Mouse (Mus musculus): ENCODE data around the gene Abcc8. TPM values are rescaled to one million over a fixed set of nuclear protein-coding genes. Genes with fewer than 3 reads are reported as not detected.

Gene Abcc8
- polyA plus RNA-seq, 1 experiment from 2014 or later, result 2.5 TPM

DNA sequence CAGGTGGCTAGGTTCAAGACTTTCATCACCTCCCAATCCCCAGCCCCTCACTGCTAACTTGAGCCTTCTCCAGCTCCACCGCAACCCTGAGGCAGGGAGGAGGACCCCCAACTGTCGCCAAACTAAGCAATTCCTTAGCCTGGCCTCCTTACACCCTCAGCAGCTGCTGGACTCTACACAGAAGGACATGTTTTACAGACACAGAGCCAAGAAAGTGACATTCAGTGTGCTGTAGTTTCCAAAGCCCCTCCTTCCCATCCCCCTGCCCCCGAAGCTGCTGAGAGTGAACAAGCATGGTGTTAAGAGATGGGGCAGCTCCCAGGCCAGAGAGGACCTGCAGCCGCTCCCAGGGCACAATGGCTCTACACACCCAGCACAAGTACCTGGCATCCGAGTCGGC is 55.4 kb downstream of the Abcc8 start:
- no peaks in the 10 kb centered on the region for H3K36me3 ChIP-seq (ENCODE audit: control insufficient read depth, insufficient read depth, low read length)
- no peak overlapping the region for H3K4me2 ChIP-seq (ENCODE audit: low read depth, low read length)
- ATAC-seq (ENCODE audit: low read depth), result 0 out of 2 replicates have a peak, but pooled peaks have one; percentile 24
- no peak overlapping the region for H3K27ac ChIP-seq (ENCODE audit: low read length)
- no peaks in the 10 kb centered on the region for H3K9me3 ChIP-seq (ENCODE audit: control insufficient read depth, low read length)
- WGBS, result 44% methylated on average over 6 of the region's 6 CpGs
- H3K4me1 ChIP-seq (replicated peaks; ENCODE audit: control insufficient read depth, insufficient read depth, low read length), result peaks cover 11% of the 10 kb centered on the region
- H3K4me3 ChIP-seq (ENCODE audit: low read length), result no peak overlapping the region
- H3K9ac ChIP-seq (ENCODE audit: low read length), result no peak overlapping the region
- peaks cover 10% of the 10 kb centered on the region; the same call in 1 of the 2 replicates for H3K27me3 ChIP-seq (ENCODE audit: control insufficient read depth, insufficient read depth, low read depth, low read length)

DNA sequence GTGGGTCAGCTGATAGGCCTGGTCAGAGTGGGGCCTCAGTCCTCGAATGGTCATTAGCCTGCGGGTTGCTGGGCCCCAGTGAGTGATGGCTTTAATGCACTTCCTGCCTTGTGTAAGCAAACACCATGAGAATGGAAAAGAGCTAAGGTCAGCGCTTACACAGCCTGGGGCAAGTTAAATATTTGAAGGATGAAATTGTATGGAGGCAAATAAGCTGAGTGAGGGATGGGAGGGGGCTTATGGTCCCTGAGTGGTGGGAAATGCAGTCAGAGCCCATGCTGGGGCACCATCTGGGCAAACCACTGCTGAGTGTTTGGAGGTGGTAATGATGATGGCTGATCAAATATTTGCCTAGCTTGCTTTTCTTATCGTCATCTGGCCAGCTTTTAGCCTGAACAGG is 56.9 kb downstream of the Abcc8 start:
- H3K27me3 ChIP-seq (ENCODE audit: control insufficient read depth, insufficient read depth, low read depth, low read length), result peaks cover 10% of the 10 kb centered on the region; the same call in 1 of the 2 replicates
- no peaks in the 10 kb centered on the region for H3K36me3 ChIP-seq (ENCODE audit: control insufficient read depth, insufficient read depth, low read length)
- H3K4me1 ChIP-seq (replicated peaks; ENCODE audit: control insufficient read depth, insufficient read depth, low read length), result peaks cover 11% of the 10 kb centered on the region
- no peak overlapping the region for H3K9ac ChIP-seq (ENCODE audit: low read length)
- H3K4me3 ChIP-seq (ENCODE audit: low read length), result no peak overlapping the region
- ATAC-seq (ENCODE audit: low read depth), result peak; percentile 86
- no peaks in the 10 kb centered on the region for H3K9me3 ChIP-seq (ENCODE audit: control insufficient read depth, low read length)
- H3K27ac ChIP-seq (ENCODE audit: low read length), result no peak overlapping the region
- no peak overlapping the region for H3K4me2 ChIP-seq (ENCODE audit: low read depth, low read length)
- 4% methylated on average over 4 of the region's 4 CpGs for WGBS

DNA sequence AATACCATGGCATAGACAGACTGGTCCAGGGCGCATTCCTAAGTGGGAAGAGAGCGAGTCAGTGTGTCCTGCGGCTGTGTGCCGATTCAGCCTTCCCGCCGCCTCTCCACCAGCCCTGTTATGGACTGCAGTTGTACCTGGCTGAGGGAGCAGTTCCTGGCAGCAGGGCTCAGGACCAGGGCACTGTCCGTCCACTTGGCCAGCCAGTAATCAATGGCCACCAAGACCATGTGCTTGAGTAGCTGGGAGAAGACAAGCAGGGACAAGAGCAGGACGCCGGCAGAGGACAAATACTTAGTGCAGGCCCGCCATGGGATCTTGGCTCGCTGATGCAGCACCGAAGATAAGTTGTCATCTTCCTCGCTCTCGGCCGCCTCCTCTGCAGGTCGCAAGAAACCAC is 62.8 kb downstream of the Abcc8 start:
- Histone ChIP-seq H3K9me3 (ENCODE audit: control insufficient read depth, low read length) (no peaks in the 10 kb centered on the region; the same call in 1 of the 2 replicates), H3K36me3 (ENCODE audit: control insufficient read depth, insufficient read depth, low read length) (no peaks in the 10 kb centered on the region), H3K4me1 (replicated peaks; ENCODE audit: control insufficient read depth, insufficient read depth, low read length) (no peaks in the 10 kb centered on the region; the same call in none of the 2 replicates), H3K9ac (ENCODE audit: low read length) (no peak overlapping the region), H3K27me3 (ENCODE audit: control insufficient read depth, insufficient read depth, low read depth, low read length) (peaks cover 9% of the 10 kb centered on the region; the same call in 1 of the 2 replicates), H3K4me3 (ENCODE audit: low read length) (no peak overlapping the region), H3K27ac (ENCODE audit: low read length) (no peak overlapping the region), H3K4me2 (ENCODE audit: low read depth, low read length) (no peak overlapping the region)
- no peak for ATAC-seq (ENCODE audit: low read depth)
- 87% methylated on average over 16 of the region's 16 CpGs for WGBS

DNA sequence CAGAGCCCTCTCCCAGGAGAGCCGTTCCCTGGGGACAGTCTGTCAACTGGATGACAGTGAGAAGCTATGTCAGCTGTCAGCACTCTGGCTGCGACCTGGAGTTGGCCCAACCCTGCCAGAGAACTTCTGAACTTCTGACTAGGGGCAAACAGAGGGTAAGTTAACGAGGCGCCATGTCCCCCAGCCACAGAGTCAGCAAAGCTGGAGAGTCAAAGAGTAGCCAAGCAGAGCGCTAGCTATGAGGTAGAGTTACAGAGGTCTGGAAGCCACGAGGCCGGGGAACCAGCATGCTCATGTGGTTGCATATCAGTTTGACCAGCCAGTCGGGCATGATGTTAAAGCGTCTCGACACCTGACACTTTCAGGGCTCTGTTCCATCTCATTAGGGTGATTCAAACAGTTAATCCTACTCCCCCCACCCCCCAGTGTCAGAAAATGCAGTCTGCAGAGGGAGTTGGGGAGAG is 63.7 kb downstream of the Abcc8 start:
- Histone ChIP-seq H3K4me1 (replicated peaks; ENCODE audit: control insufficient read depth, insufficient read depth, low read length) (no peaks in the 10 kb centered on the region; the same call in none of the 2 replicates), H3K36me3 (ENCODE audit: control insufficient read depth, insufficient read depth, low read length) (no peaks in the 10 kb centered on the region), H3K4me3 (ENCODE audit: low read length) (no peak overlapping the region), H3K9me3 (ENCODE audit: control insufficient read depth, low read length) (no peaks in the 10 kb centered on the region; the same call in 1 of the 2 replicates), H3K9ac (ENCODE audit: low read length) (no peak overlapping the region), H3K27ac (ENCODE audit: low read length) (no peak overlapping the region), H3K4me2 (ENCODE audit: low read depth, low read length) (no peak overlapping the region), H3K27me3 (ENCODE audit: control insufficient read depth, insufficient read depth, low read depth, low read length) (peaks cover 9% of the 10 kb centered on the region; the same call in 1 of the 2 replicates)
- 25% methylated on average over 10 of the region's 10 CpGs for WGBS
- ATAC-seq (ENCODE audit: low read depth), result peak; percentile 43; the same call in 1 of the 2 replicates

DNA sequence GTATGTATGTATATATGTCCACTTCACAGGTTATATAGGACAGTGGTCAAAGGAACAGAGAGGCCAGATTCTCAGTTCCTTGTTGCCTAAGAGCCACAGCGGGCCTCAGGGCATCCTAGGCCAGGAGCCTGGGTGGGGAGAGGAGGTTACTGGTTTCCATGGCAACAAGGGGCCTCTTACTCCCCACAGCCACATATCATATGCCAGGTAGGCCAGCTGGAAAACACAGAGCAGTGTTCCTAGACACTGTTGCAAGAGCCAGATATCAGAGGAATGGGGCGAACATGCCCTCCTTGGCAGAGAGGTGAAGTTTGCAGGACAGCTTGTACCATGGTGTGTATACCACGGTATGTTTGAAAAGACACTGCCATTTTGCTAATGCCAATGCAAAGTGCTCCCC is 66.4 kb downstream of the Abcc8 start:
- Histone ChIP-seq H3K4me3 (ENCODE audit: low read length) (no peak overlapping the region), H3K4me2 (ENCODE audit: low read depth, low read length) (no peak overlapping the region), H3K9ac (ENCODE audit: low read length) (no peak overlapping the region), H3K27ac (ENCODE audit: low read length) (no peak overlapping the region), H3K36me3 (ENCODE audit: control insufficient read depth, insufficient read depth, low read length) (no peaks in the 10 kb centered on the region), H3K4me1 (replicated peaks; ENCODE audit: control insufficient read depth, insufficient read depth, low read length) (no peaks in the 10 kb centered on the region; the same call in none of the 2 replicates), H3K9me3 (ENCODE audit: control insufficient read depth, low read length) (no peaks in the 10 kb centered on the region; the same call in 1 of the 2 replicates), H3K27me3 (ENCODE audit: control insufficient read depth, insufficient read depth, low read depth, low read length) (peaks cover 2% of the 10 kb centered on the region; the same call in 1 of the 2 replicates)
- ATAC-seq (ENCODE audit: low read depth), result no peak
- 53% methylated on average over 3 of the region's 3 CpGs for WGBS

DNA sequence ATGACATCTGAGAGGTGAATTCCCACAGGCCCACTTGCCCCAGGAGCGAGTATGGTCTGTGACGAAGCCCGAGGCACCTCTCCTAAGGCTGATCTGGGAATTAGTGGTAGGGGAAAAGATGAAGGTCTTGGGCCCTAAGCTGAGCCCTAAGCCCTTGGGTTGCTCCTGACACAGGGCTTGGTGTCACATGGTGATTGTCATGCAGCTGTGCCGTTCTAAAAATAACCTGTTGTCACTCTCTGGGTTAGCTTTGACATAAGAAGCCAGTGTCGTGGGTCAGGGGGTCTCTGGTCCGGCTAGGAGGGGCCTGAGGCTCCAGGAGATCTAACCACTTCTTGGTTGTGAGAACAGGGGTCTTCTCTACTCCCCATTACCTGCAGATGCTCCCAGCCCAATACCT is 67.9 kb downstream of the Abcc8 start:
- Histone ChIP-seq H3K9me3 (ENCODE audit: control insufficient read depth, low read length) (no peaks in the 10 kb centered on the region), H3K4me1 (replicated peaks; ENCODE audit: control insufficient read depth, insufficient read depth, low read length) (no peaks in the 10 kb centered on the region; the same call in none of the 2 replicates), H3K4me2 (ENCODE audit: low read depth, low read length) (no peak overlapping the region), H3K27ac (ENCODE audit: low read length) (no peak overlapping the region), H3K36me3 (ENCODE audit: control insufficient read depth, insufficient read depth, low read length) (no peaks in the 10 kb centered on the region), H3K9ac (ENCODE audit: low read length) (no peak overlapping the region), H3K4me3 (ENCODE audit: low read length) (no peak overlapping the region), H3K27me3 (ENCODE audit: control insufficient read depth, insufficient read depth, low read depth, low read length) (peaks cover 3% of the 10 kb centered on the region; the same call in 1 of the 2 replicates)
- no peak for ATAC-seq (ENCODE audit: low read depth)
- 71% methylated on average over 6 of the region's 6 CpGs for WGBS

DNA sequence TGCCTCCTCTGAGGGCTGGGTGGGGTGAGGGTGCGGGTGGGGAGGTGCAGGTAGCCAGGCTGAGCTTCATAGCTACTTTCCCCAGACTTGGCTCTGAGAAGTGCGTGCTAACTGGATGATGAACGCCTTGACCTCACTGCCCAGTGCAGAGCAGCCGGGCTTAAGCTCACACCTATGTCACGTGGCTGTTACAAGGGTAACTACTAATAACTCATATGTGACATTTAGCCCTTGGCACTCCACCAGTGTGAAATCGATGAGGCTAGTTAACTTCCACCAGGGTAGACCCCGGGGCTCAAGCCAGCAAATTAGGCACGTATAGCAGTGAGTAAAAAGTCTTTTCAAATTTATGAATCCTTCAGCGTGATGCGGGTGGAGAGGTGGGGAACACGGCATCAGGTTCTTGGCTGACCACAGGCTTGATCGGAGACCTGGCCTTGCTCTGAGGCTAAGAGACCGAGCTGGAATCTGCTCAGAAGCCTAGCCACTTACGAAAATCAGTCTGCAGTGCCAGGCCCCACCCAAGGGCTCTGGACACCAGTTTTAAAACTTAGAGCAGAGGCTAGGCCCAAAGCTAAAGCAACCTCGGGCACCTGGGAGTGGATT is 68.5 kb downstream of the Abcc8 start:
- no peaks in the 10 kb centered on the region for H3K36me3 ChIP-seq (ENCODE audit: control insufficient read depth, insufficient read depth, low read length)
- WGBS, result 68% methylated on average over 15 of the region's 15 CpGs
- no peak overlapping the region for H3K4me2 ChIP-seq (ENCODE audit: low read depth, low read length)
- no peaks in the 10 kb centered on the region; the same call in none of the 2 replicates for H3K4me1 ChIP-seq (replicated peaks; ENCODE audit: control insufficient read depth, insufficient read depth, low read length)
- no peak overlapping the region for H3K4me3 ChIP-seq (ENCODE audit: low read length)
- no peaks in the 10 kb centered on the region for H3K9me3 ChIP-seq (ENCODE audit: control insufficient read depth, low read length)
- no peak overlapping the region for H3K9ac ChIP-seq (ENCODE audit: low read length)
- H3K27ac ChIP-seq (ENCODE audit: low read length), result no peak overlapping the region
- H3K27me3 ChIP-seq (ENCODE audit: control insufficient read depth, insufficient read depth, low read depth, low read length), result peaks cover 3% of the 10 kb centered on the region; the same call in 1 of the 2 replicates
- ATAC-seq (ENCODE audit: low read depth), result no peak

DNA sequence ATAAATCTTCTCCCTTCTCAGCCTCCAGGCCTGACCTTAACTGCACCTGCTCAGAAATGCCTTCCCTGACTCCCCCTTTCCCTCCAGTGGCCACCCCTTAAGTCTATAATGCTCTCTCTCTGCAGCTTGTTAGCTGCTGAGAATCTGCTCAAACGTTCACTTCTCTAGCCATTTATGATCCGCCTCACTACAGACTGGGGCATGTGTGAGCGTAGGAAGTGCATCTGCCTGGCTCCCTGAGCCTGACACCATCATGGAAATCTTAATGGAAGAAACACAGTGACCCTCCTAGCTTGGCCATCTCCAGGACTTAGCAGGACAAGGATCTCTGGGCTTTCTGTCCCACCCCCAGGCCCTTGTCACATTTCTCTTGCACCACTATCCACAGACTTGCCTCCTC is 69.8 kb downstream of the Abcc8 start:
- no peak for ATAC-seq (ENCODE audit: low read depth)
- 63% methylated on average over 3 of the region's 3 CpGs for WGBS
- H3K36me3 ChIP-seq (ENCODE audit: control insufficient read depth, insufficient read depth, low read length), result no peaks in the 10 kb centered on the region
- H3K4me1 ChIP-seq (replicated peaks; ENCODE audit: control insufficient read depth, insufficient read depth, low read length), result no peaks in the 10 kb centered on the region
- peaks cover 3% of the 10 kb centered on the region; the same call in 1 of the 2 replicates for H3K27me3 ChIP-seq (ENCODE audit: control insufficient read depth, insufficient read depth, low read depth, low read length)
- no peak overlapping the region for H3K9ac ChIP-seq (ENCODE audit: low read length)
- no peak overlapping the region for H3K27ac ChIP-seq (ENCODE audit: low read length)
- no peak overlapping the region for H3K4me3 ChIP-seq (ENCODE audit: low read length)
- H3K4me2 ChIP-seq (ENCODE audit: low read depth, low read length), result no peak overlapping the region
- no peaks in the 10 kb centered on the region for H3K9me3 ChIP-seq (ENCODE audit: control insufficient read depth, low read length)

DNA sequence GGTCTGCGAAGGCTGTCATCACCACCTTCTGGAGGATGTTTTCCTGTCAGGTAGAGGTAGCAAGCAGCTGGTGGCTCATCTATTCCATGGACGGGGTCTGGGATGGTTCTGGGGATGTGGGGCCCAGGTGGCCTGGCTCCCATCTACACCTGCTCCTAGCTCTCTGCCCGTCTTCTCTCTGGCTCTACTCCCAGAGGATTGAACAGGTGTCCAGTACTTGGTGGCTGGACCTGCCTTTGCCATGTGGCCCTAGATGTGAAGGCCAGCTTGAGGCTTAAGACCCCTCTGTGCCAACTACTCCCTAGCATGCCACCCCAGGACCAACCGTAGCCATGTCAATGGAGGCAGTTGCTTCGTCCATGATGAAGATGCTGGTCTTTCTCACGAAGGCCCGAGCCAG is 74.3 kb downstream of the Abcc8 start:
- H3K4me1 ChIP-seq (replicated peaks; ENCODE audit: control insufficient read depth, insufficient read depth, low read length), result no peaks in the 10 kb centered on the region; the same call in 1 of the 2 replicates
- no peak overlapping the region for H3K4me2 ChIP-seq (ENCODE audit: low read depth, low read length)
- H3K27me3 ChIP-seq (ENCODE audit: control insufficient read depth, insufficient read depth, low read depth, low read length), result peaks cover 5% of the 10 kb centered on the region
- no peaks in the 10 kb centered on the region for H3K9me3 ChIP-seq (ENCODE audit: control insufficient read depth, low read length)
- no peak overlapping the region for H3K27ac ChIP-seq (ENCODE audit: low read length)
- no peak overlapping the region for H3K4me3 ChIP-seq (ENCODE audit: low read length)
- no peaks in the 10 kb centered on the region for H3K36me3 ChIP-seq (ENCODE audit: control insufficient read depth, insufficient read depth, low read length)
- no peak overlapping the region for H3K9ac ChIP-seq (ENCODE audit: low read length)
- WGBS, result 84% methylated on average over 7 of the region's 7 CpGs
- no peak for ATAC-seq (ENCODE audit: low read depth)

Measured in lung, embryonic 16.5 days (tissue).